Mouse (Mus musculus) heart, adult 8-10 months (tissue): ENCODE data around the gene Crat. TPM values are rescaled to one million over a fixed set of nuclear protein-coding genes. Genes with fewer than 3 reads are reported as not detected.
A peak's percentile ranks its signal among the peaks of the same experiment; 100 is the strongest.

Experiments used
- DNase-seq: peaks from one replicate; pipeline ENCODE4 v3.0.0; 2022; ENCODE audit warnings: low spot score
- total RNA-seq, 4 experiments: library from RNA; stranded (reverse); gene quantifications; 2 replicates each; pipeline ENCODE4 v1.2.4; 2022

The Crat gene
- 100 to 1,000 TPM; 490 to 636 (median 559) TPM for total RNA-seq

DNA sequence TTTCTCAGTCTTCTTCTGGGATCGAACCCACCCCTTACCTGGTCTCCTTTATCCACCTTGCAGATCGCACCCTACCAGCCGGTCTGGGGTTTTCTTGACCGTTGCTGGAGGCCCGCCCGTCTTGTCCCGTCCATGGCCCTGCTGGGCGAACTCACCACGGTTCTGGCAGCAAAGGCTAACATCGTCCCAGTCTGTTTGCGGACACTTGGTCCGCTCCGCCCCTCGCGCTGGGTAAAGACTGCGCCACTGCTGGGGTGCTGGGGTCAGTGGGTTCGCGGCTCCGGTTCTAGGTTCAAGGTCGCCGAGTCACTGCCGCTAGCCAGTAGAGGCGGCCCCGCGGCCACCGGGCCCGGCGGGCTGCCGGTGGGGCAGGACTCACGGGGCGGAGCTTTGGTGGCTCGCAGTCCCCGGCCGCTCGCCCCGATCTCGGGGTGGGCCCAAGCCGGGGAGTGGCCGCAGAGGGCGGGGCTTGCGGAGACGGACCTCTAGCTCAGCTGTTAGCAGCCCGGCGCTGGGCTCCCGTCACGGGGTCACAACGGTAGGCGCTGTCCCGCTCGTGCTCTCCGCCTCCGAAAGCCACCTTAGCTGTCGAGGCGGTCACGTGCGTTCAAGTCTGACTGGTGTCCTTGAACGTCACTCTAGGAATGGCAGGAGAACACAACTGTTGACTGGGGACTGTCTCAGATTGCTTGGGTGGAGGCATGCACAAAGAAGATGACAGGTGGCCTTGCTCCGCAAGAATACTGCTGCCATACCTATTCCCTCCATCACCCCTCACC lies at the start of gene Crat:
TSS of gene Crat (minus strand) at position 657 of the 779 bp plus-strand sequence.
- DNase-seq: peak; percentile 94

- DNase-seq: no peak
Observed at GRCm38 (mm10) chr2:30464411-30464810, 48.8 kb upstream of the Crat start.

GRCm38 (mm10) chr2:30463904-30464330 lies 48.3 kb upstream of the Crat start:
- DNase-seq: peak; percentile 65

DNA sequence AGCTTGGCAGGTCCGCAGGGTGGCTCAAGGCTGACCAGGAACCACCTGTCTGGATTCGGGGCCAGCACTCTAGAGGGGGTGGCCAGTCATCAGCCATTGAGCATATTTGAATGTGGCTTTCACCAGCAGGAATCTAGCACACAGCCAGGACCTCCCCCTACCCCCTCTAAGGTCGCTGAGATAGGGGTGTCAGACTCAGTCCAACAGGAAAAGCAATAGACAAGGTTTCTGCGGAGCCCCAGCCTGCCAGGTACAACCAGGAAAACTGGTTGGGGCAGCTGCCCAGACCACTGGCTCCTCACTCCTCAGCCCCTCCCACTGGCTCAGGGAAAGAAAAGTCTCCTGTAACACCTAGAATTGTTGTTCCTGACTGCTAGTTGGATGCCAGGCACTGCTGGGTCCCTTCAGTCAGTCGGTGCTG lies 47.7 kb upstream of the Crat start:
- DNase-seq: no peak

GRCm38 (mm10) chr2:30459241-30459640 lies 43.6 kb upstream of the Crat start:
- DNase-seq: no peak

GRCm38 (mm10) chr2:30458349-30458748 lies 42.7 kb upstream of the Crat start:
- no peak for DNase-seq

GRCm38 (mm10) chr2:30456104-30456980 lies 40.7 kb upstream of the Crat start:
- DNase-seq: no peak

GRCm38 (mm10) chr2:30454587-30454986 lies 39.0 kb upstream of the Crat start:
- no peak for DNase-seq

GRCm38 (mm10) chr2:30453570-30453969 lies 38.0 kb upstream of the Crat start:
- no peak for DNase-seq

DNA sequence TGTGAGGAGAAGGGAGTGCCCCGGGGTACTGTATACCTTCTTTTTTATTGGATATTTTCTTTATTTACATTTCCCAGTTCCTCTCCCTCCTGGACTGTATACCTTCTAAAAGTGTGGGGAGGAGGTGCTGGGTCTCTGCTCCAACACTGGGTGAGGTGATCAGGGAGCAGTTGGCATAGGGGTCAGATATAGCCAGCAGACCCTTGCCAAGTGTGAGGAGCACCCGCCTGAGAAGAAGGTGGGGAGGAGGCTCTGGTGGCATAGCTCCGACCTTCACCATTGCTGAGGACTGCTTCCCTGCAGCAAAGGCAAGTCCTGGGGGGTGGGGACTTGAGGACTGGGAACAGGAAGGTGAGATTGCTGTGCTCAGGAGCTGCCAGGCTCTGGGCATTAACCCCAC lies 35.9 kb upstream of the Crat start:
- DNase-seq: no peak

- DNase-seq: no peak
Observed at GRCm38 (mm10) chr2:30450530-30450929, 34.9 kb upstream of the Crat start.

DNA sequence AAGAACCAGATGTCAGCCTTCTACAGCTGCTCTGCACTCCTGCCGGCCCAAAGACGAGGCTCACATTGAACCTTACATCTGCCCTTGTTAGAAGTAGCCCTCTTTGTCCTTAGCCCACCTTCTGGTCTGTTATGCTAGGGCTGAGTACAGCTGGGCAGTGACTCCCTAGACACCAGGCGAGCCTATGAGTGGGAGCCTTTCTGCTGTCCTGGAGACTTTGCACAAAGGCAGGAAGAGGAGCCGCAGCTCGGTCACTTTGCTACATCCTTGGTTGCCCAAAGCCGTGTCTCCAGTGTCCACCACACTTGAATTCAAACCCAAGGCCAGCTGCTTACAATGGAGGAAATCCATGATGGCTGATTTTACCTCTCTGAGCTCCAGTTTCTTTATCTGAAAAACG lies 32.8 kb upstream of the Crat start:
- no peak for DNase-seq

DNA sequence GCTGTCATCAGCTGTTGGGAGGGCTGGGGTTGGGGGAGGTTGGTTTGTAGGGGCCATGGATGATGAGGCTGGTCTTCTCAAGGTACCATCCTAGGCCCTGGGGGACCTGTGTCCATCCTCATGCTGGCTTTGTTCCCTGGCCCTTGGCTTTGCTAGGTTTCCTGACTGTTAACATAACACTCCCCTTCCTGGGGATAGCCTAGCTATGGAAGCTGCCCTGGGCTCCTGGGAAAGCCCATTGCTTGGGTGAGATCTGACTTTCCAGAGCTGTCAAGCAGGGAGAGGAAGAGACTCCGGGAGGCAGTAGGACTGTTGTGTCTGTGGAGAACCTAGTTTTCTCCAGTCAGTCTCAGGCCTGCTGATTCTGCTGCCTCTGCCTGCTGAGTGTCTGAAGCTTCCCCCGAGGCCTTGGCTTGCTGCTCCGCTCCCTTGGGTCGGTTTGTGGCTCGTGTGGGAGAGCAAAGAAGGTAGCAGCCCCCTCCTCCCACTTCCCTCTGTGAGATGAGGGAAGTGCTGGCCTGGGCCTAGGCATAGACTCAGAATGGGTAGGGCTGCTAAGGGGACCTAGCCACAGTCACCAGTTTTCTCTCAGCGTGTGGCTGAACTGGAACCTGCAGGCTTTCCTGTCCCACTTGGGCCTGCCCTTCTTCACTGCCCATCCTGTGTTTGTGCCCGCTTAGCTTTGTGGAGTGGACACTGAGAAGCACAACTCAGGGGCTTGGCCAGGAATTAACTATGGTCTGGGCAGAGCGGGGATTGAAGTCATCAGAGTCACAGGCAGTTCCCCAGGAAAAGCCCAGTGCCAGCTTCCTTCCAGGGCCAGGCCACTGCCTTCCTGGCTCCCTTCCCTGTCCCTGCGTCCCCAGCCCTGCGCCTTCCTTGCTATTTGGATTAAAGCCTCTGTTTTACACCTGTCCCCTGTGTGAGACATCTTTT lies 31.5 kb upstream of the Crat start:
- no peak for DNase-seq

- no peak for DNase-seq
Observed at GRCm38 (mm10) chr2:30445312-30445711, 29.7 kb upstream of the Crat start.

GRCm38 (mm10) chr2:30444450-30444849 lies 28.8 kb upstream of the Crat start:
- DNase-seq: no peak

GRCm38 (mm10) chr2:30444006-30444405 lies 28.4 kb upstream of the Crat start:
- DNase-seq: no peak

GRCm38 (mm10) chr2:30443281-30443680 lies 27.7 kb upstream of the Crat start:
- DNase-seq: no peak

DNA sequence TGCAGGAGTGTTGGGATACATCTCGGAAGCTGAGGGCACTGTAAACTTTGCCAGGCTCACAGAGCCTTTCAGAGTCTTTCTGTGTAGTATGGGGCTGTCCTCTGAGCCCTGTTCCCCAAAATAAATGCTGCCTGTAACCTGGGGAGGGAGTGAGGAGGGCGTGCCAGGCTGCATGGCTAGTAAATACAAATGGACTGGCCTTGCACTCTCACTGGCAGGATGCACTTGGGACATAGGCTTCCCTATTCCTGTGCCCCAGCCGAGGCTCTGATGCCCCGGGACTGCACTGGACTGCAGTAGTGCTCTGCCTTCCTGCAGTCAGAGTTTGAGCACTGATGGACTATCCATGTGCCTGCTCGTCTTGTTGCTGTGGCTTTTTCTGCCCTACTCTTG lies 26.9 kb upstream of the Crat start:
- no peak for DNase-seq

DNA sequence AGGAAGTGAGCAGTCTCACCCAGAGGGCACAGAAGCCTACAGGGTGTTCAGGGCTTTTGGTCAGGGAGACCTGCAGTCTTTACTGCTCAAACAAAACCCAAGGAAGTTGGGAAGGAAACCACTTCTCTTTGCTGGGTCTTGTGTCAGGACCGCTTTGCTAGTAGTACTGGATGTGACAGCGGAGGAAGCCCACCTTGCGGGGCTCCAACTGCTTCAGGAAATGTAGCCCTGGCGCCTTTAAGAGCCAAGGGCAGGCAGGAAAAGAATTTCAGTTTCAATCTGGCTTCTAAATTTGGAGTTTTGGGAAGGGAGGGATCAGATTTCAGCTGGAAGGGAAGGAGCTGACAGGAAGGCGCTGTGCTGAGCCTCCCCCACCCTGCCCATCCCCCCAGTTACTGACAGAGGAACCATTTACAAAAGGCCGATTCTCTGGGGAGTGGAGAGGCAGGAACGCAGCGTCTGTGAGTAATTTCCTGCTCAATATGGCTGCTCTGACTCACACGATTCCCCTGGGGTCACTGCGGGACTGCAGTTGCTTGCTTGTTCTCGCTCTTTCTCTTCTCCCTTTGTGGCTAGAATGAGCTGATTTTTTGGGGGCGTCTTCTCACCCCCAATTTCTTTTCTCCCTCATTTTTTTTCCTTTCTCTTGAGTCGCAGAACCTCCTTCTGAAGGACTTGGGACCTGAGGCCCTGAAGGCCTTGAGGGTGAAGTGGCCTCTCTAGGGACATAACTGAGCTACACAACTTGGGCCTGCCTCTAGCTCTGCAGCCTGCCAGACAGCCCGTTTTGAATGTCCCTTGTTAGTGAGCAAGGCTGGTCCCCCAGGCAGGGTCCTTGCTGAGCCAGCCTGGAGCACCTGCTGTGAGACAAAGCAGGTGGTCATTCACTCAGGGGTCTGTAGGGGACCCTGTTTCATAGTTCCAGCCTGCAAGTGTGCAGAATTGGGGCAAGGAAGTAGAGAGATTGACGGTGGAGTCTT lies 26.2 kb upstream of the Crat start:
- peak; percentile 95 for DNase-seq
